Mouse (Mus musculus): ENCODE measurements around the gene Il23r. TPM values are rescaled to one million over a fixed set of nuclear protein-coding genes. Genes with fewer than 3 reads are reported as not detected.

Il23r gene
- polyA plus RNA-seq, 1 experiment from 2014 or later = not detected

GRCm38 (mm10) chr6:67415276-67415675 lies 76.4 kb downstream of the Il23r start:
- Histone ChIP-seq H3K9me3 (no peaks in the 10 kb centered on the region), H3K9ac (replicated peaks) (no peak overlapping the region), H3K4me3 (no peak overlapping the region), H3K27me3 (no peaks in the 10 kb centered on the region), H3K4me2 (replicated peaks) (no peak overlapping the region), H3K36me3 (no peaks in the 10 kb centered on the region), H3K27ac (replicated peaks) (no peak overlapping the region), H3K4me1 (no peaks in the 10 kb centered on the region)
- 98% methylated on average over 5 of the region's 5 CpGs for WGBS
- no peak for ATAC-seq (ENCODE audit: low FRiP score, low read depth)

GRCm38 (mm10) chr6:67413378-67413777 lies 78.3 kb downstream of the Il23r start:
- 75% methylated on average over 2 of the region's 2 CpGs for WGBS
- no peak overlapping the region for H3K4me2 ChIP-seq (replicated peaks)
- ATAC-seq (ENCODE audit: low FRiP score, low read depth) = no peak
- no peak overlapping the region for H3K9ac ChIP-seq (replicated peaks)
- no peaks in the 10 kb centered on the region for H3K9me3 ChIP-seq
- H3K36me3 ChIP-seq = no peaks in the 10 kb centered on the region
- H3K4me3 ChIP-seq = no peak overlapping the region
- no peaks in the 10 kb centered on the region for H3K27me3 ChIP-seq
- no peak overlapping the region for H3K27ac ChIP-seq (replicated peaks)
- no peaks in the 10 kb centered on the region for H3K4me1 ChIP-seq

GRCm38 (mm10) chr6:67405281-67405682 lies 86.4 kb downstream of the Il23r start:
- H3K9ac ChIP-seq (replicated peaks) = no peak overlapping the region
- no peak overlapping the region for H3K27ac ChIP-seq (replicated peaks)
- no peak for ATAC-seq (ENCODE audit: low FRiP score, low read depth)
- H3K4me3 ChIP-seq = no peak overlapping the region
- no peaks in the 10 kb centered on the region for H3K27me3 ChIP-seq
- no peak overlapping the region for H3K4me2 ChIP-seq (replicated peaks)
- H3K36me3 ChIP-seq = no peaks in the 10 kb centered on the region
- 62% methylated on average over 3 of the region's 3 CpGs for WGBS
- H3K4me1 ChIP-seq = no peaks in the 10 kb centered on the region
- H3K9me3 ChIP-seq = no peaks in the 10 kb centered on the region

- Histone ChIP-seq H3K9ac (replicated peaks) (no peak overlapping the region), H3K27me3 (no peaks in the 10 kb centered on the region), H3K4me3 (no peak overlapping the region), H3K27ac (replicated peaks) (no peak overlapping the region), H3K36me3 (no peaks in the 10 kb centered on the region), H3K9me3 (no peaks in the 10 kb centered on the region), H3K4me2 (replicated peaks) (no peak overlapping the region), H3K4me1 (no peaks in the 10 kb centered on the region)
- WGBS = 73% methylated on average over 5 of the region's 5 CpGs
- no peak for ATAC-seq (ENCODE audit: low FRiP score, low read depth)
Measured at GRCm38 (mm10) chr6:67399551-67399950, 92.1 kb downstream of the Il23r start.

GRCm38 (mm10) chr6:67375982-67376391 lies 115.7 kb downstream of the Il23r start, which contains the start of gene Il12rb2:
Il12rb2 (minus strand) TSS chr6:67376188.
- Histone ChIP-seq H3K36me3 (no peaks in the 10 kb centered on the region), H3K9me3 (no peaks in the 10 kb centered on the region), H3K9ac (replicated peaks) (no peak within 1 kb of the TSS), H3K27ac (replicated peaks) (no peak within 1 kb of the TSS), H3K27me3 (peaks cover 11% of the 10 kb centered on the region; the same call in 1 of the 2 replicates), H3K4me2 (replicated peaks) (peak within 1 kb of the TSS; percentile 56), H3K4me1 (peaks cover 7% of the 10 kb centered on the region; the same call in 1 of the 2 replicates), H3K4me3 (peak within 1 kb of the TSS; percentile 31)
- 2% methylated on average over 26 of the region's 26 CpGs for WGBS
- 0 out of 2 replicates have a peak, but pooled peaks have one; percentile 23 for ATAC-seq (ENCODE audit: low FRiP score, low read depth)

Other genes starting within 250 kb of the Il23r start
- not detected in 2 replicates for gene Il12rb2, start 115.7 kb downstream of the Il23r start, polyA plus RNA-seq (2016; fragmentation: Nextera tagmentation; extraction: Ambion mirVana)
- gene Tacstd2, start 43.9 kb upstream of the Il23r start, polyA plus RNA-seq (2016; fragmentation: Nextera tagmentation; extraction: Ambion mirVana) = 3.3 and 5.6 TPM in 2 replicates

All from midbrain, embryonic 12.5 days (tissue).